Mouse (Mus musculus) A20 (cell line): ENCODE results near the gene Slc41a1.
"Not testable (repeated sequence)": the region's sequence is repeated elsewhere in the genome, so short reads cannot be mapped to it uniquely, and the experiment has no call there.

ENCODE experiments used
- DNase-seq: peaks from one replicate; pipeline ENCODE4 v3.0.0-alpha.2; 2011; ENCODE audit warnings: low read depth, low spot score

The Slc41a1 gene

DNA sequence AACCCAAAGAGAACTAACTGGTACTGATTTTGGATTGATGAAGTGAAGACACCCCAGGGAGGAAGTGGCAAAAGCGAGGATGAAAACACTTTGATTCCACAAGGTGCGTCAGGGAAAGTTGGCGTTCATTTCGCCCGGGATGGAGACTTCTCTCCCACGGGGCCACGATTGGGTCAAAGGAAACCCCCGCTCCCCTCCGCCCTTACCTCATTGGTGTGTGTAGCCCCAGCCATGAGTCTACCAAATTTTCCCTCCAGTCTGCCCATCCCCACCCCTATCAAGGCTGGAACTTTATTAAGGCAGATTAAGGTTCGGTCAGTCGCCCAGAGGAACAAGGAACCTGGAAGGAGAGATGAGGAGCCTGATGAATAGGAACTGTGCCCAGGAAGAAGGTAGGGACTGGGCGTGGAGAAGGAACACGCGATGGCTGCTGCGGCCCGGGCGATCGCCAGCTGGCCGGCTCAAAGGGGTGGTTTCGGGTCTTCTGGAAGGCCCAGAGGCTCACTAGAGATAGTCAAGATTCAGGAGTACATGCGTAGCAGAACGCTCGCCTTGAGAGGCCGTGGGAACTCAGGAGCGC lies at the start of gene Slc41a1:
Slc41a1 (plus strand) TSS at position 287 of the 580 bp plus-strand sequence.
- DNase-seq, result no peak

DNA sequence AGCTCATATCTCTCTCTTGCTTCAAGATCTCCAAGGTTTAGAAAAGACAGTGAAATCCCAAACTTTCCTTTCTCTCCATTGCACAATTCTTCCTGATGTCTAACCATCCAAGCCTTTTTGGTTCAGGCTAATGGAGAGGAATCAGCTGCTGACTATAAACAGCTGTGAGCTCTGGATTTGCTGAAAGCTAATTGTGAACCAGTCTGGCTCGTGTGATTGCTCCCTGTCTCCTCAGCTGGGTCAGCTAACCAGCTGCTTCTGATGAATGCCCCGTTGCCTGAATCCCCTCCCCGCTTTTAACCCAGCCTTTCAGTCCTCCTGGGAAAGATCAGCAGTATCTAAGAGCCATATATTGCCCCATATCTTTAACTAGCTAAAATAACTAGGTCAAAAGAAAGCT lies 32.7 kb upstream of the Slc41a1 start:
- no peak for DNase-seq

DNA sequence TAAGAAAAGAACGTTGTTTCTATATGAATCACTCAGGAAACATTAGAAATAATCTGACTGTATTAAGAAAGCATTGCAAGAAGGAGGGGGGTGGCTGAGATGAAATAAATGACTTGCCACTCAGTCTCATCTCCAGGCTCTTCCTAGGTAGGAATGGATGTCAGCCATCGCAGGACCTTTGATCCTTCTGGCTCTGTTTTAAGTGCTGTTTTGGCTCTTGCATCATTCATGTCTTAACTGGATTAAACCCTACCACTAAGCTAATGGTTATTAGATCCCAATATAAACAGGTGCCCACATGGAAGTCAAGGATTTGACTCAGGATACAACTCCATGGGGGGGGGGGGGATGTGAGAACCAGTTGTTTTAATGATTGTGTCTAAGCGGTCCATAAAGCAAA lies 32.1 kb upstream of the Slc41a1 start:
- DNase-seq, result no peak

DNA sequence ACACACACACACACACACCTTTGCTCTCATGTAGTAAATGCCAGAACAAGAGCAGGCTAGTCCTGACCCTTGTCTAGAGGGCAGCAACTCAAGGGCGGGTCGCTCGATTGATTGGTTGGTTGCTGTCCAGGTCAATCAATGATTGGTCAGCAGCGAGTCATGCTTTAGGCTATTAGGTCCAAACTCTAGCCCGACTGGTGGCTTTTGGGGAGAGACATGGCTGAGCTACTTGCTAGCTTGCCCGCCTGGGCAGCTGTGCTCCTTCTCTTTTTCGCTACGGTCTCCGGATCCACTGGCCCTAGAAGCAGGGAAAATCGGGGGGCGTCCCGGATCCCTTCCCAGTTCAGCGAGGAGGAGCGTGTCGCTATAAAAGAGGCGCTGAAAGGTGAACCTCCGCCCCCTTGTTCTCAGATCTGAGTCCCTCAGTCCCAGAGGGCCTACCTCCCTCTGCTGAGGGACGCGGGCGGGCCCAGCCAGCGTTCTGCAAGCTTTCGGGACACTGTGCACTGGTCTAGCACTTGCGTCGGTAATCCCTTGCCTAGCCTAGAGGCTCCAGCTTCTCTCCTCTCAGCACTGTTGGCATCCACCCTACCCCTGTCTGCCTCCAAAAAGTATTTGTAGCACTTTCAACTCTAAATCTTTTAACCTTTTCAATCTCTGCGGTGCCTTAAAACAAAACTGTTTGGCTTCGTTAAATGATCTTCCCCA lies 29.9 kb upstream of the Slc41a1 start, which contains the start of gene Pm20d1:
Pm20d1 (plus strand) TSS at position 180 of the 708 bp plus-strand sequence.
- no peak for DNase-seq

DNA sequence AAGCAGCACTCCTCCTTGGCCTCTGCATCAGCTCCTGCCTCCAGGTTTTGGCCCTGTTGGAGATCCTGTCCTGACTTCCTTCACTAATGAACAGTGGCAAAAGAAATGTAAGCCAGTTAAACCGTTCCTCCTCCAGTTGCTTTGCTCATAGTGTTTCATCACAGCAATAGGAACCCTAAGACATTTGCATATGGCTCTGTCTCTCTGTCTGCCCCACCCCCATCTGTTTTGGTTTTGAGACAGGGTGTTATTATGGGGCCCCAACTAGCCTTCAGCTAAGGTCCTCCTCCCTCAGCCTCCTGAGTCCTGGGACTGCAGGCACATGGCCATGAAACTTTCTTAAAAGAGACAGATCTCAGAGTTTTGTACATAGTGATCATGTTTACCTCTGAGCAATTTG lies 27.3 kb upstream of the Slc41a1 start:
- DNase-seq, result peak; percentile 82

- DNase-seq, result no peak
Measured at GRCm38 (mm10) chr1:131801071-131801470, 26.2 kb upstream of the Slc41a1 start.

- no peak for DNase-seq
Measured at GRCm38 (mm10) chr1:131802652-131803051, 24.6 kb upstream of the Slc41a1 start.

DNA sequence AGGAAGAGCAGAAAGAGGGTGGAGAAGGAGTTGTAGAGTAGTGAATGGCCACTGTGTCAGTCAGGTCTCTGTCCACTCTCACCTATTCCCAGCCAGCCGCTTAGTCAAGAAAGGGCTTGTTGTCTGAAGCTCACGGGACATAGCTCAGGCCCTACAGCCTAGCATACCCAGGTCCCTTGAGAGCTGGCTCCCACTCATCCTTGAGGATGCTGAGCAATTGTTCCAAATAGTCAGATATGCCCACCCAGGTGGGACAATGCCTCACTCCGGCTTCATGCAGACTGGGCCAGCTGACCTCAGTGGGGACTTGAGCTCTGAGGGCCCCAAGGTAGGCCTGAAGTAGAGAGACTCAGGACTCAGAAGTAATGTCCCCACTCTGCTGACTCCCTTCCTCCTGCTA lies 23.1 kb upstream of the Slc41a1 start:
- DNase-seq, result no peak

DNA sequence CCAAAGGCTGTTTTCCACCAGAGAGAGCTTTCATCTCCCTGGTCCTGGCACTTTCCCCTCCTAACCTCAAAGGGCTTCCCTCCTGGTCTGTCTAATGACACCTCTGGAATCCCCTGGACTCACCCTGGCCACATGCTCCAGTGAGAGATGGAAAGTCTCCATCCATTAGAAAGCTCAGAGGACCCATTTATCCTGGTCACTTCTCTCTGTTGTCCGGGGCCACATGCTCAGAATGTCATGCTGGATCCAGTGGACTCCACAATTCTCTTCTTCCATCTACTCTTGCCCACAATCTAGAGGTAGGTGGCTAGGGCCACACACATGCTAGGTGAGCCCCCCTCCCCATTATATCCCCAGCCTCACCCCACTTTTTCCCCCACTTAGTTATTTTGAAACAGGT lies 18.3 kb upstream of the Slc41a1 start:
- DNase-seq, result no peak

DNA sequence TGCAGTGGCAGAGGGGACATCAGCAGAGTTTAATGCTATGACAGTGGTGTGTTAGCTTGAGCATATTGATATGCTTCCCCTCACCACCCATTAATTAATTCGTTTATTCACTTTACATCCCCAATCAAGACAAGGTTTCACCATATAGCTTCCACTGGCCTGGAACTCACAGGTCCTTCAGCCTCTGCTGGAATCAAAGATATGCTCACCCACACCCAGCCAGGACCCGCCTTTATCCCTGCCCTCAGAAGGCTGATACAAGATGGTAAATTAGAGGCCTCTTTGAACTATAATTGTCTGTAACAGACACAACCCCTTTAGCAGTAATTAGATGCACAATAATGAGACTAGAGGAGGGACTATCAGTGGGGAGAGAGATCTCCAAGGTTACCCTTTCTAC lies 17.6 kb upstream of the Slc41a1 start:
- DNase-seq, result no peak

- no peak for DNase-seq
Measured at GRCm38 (mm10) chr1:131811393-131811792, 15.9 kb upstream of the Slc41a1 start.

GRCm38 (mm10) chr1:131812006-131812405 lies 15.3 kb upstream of the Slc41a1 start:
- no peak for DNase-seq

GRCm38 (mm10) chr1:131812631-131813295 lies 14.5 kb upstream of the Slc41a1 start:
- no peak for DNase-seq

DNA sequence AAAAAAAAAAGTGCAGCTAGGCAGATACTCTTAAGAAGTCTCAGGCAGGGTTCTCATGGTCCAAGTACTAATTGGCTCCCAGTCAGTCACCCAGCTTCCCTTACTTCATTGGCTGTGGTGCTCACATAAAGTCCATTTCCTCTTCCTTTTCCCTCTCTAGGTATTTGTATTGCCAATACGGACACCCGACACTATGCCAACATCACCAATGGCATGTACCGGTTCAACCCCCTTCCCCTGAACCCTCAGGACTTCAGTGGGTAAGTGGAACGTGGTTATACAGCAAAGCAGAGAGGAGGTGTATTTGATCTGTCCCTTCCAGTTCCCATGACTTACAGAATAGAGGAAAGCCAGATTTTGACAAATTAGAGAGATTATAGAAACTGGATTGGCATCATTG lies 13.6 kb upstream of the Slc41a1 start:
- no peak for DNase-seq

DNA sequence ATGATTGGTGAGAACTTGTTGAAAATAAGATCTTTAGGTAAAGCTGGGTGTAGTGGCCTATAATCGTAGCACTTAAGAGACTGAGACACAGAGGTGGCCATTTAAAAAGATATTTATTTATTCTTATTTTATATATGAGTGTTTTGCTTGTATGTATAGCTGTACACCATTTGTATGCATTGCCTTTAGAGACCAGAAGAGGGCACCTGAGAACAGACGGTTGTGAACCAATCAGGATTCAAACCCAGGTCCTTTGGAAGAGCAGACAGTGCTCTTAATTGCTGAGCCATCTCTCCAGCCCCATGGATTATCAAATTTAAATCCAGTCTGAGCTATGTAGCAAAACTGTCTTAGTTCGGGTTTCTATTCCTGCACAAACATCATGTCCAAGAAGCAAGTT lies 13.1 kb upstream of the Slc41a1 start:
- peak; percentile 43 for DNase-seq

DNA sequence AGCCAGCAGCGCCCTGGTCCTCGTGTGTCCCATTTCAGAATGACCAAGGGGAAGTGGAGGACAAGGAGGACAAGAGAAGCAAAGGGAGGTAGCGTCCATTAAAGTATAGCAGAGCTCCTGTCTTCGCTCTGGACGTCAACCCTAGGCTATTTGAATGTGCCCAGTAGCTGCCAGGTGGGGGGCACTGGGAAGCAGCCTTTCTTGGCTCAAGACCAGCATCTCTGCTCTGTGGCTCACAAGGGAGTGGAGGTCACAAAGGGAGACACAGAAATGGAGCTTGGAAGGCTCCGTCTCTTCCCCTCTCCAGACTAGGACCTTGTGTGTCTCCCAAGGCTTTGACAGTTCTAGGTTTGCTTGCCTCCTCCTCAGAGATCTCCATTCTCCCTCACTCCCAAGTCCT lies 10.4 kb upstream of the Slc41a1 start:
- no peak for DNase-seq

- not testable (repeated sequence) for DNase-seq
Measured at GRCm38 (mm10) chr1:131820353-131820752, 6.9 kb upstream of the Slc41a1 start.

GRCm38 (mm10) chr1:131820887-131821328 lies 6.4 kb upstream of the Slc41a1 start:
- peak; percentile 57 for DNase-seq

- peak; percentile 73 for DNase-seq
Measured at GRCm38 (mm10) chr1:131822292-131822691, 5.0 kb upstream of the Slc41a1 start.

DNA sequence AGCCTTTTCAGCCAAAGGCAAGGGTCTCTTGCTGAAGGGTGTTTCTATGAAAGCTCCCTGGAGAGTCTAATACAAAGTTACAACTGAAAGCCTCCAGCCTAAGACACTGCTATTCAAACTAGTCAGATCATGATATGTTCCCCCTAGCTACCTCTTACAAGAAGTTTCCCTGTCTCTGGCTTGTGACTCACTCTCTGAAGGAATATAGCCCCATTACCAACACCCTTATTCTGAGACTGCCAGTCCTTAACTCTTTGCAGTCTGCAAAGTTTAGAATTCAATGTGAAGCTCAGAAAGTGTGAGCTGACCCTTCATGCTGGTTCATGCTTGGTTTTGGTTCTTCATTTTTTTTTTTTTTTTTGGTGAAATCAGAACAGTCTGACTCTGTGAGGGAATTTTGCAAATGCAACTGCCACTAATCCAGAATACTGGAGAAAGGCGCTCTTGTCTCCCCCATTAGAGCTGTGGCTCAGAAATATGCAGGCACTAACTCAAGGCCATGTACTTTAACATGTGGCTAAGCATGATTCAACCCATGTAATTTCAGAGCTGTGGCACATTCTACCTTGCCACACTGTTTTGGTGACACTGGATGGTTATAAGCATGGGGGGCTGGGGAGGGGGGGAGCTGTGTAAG lies 4.3 kb upstream of the Slc41a1 start:
- peak; percentile 73 for DNase-seq

GRCm38 (mm10) chr1:131823563-131823962 lies 3.7 kb upstream of the Slc41a1 start:
- no peak for DNase-seq

GRCm38 (mm10) chr1:131824528-131825181 lies 2.6 kb upstream of the Slc41a1 start:
- DNase-seq, result peak; percentile 76
